Mouse (Mus musculus) 3134 (cell line): ENCODE measurements around the gene Emid1.
A peak's percentile ranks its signal among the peaks of the same experiment; 100 is the strongest.

Experiments
- DNase-seq: peaks from one replicate; pipeline ENCODE4 v3.0.0-alpha.2; 2011; ENCODE audit warnings: low spot score; ENCODE audit not compliant: insufficient read length; ENCODE audit errors: extremely low read depth

The Emid1 gene

GRCm38 (mm10) chr11:5151680-5152337 is at the start of gene Emid1:
Gene Emid1 (minus strand): TSS chr11:5152257.
- DNase-seq = no peak

GRCm38 (mm10) chr11:5199879-5200278 is 47.8 kb upstream of the Emid1 start:
- no peak for DNase-seq

GRCm38 (mm10) chr11:5197068-5197467 is 45.0 kb upstream of the Emid1 start:
- DNase-seq = no peak

- DNase-seq = no peak
These were observed 44.5 kb upstream of the Emid1 start for GRCm38 (mm10) chr11:5196583-5196982.

- DNase-seq = no peak
These were observed 41.5 kb upstream of the Emid1 start for GRCm38 (mm10) chr11:5193576-5193881.

GRCm38 (mm10) chr11:5192840-5193575 is 41.0 kb upstream of the Emid1 start:
- DNase-seq = peak; percentile 37

- no peak for DNase-seq
These were observed 40.0 kb upstream of the Emid1 start for GRCm38 (mm10) chr11:5192084-5192516.

GRCm38 (mm10) chr11:5189239-5189933 is 37.3 kb upstream of the Emid1 start:
- DNase-seq = no peak

GRCm38 (mm10) chr11:5188170-5188569 is 36.1 kb upstream of the Emid1 start:
- no peak for DNase-seq

- no peak for DNase-seq
These were observed 32.8 kb upstream of the Emid1 start for GRCm38 (mm10) chr11:5184832-5185231.

GRCm38 (mm10) chr11:5184250-5184649 is 32.2 kb upstream of the Emid1 start:
- no peak for DNase-seq

- DNase-seq = no peak
These were observed 30.8 kb upstream of the Emid1 start for GRCm38 (mm10) chr11:5182870-5183269.

GRCm38 (mm10) chr11:5181850-5182404 is 29.9 kb upstream of the Emid1 start:
- peak; percentile 56 for DNase-seq

- no peak for DNase-seq
These were observed 27.3 kb upstream of the Emid1 start for GRCm38 (mm10) chr11:5179391-5179790.

GRCm38 (mm10) chr11:5177171-5177570 is 25.1 kb upstream of the Emid1 start:
- DNase-seq = no peak

- no peak for DNase-seq
These were observed 24.6 kb upstream of the Emid1 start for GRCm38 (mm10) chr11:5176685-5177084.

- no peak for DNase-seq
These were observed 23.8 kb upstream of the Emid1 start for GRCm38 (mm10) chr11:5175866-5176265.

GRCm38 (mm10) chr11:5175141-5175540 is 23.1 kb upstream of the Emid1 start:
- DNase-seq = no peak

- DNase-seq = no peak
These were observed 20.8 kb upstream of the Emid1 start for GRCm38 (mm10) chr11:5172861-5173260.

- no peak for DNase-seq
These were observed 15.3 kb upstream of the Emid1 start for GRCm38 (mm10) chr11:5167311-5167710.

GRCm38 (mm10) chr11:5165471-5165916 is 13.4 kb upstream of the Emid1 start:
- no peak for DNase-seq
